Mouse (Mus musculus) kidney, embryonic 14.5 days (tissue): ENCODE data around the gene Vamp1. TPM values are rescaled to one million over a fixed set of nuclear protein-coding genes. Genes with fewer than 3 reads are reported as not detected.

Source experiments
- ATAC-seq: fragments of 200-750 bp; cut with Nextera tagmentation; 2 replicates; pipeline ENCODE4 v1.8.0; 2017; ENCODE audit warnings: moderate number of reproducible peaks, mild to moderate bottlenecking, moderate TSS enrichment, moderate library complexity; ENCODE audit not compliant: low FRiP score, low TSS enrichment
- H3K27ac ChIP-seq: fragments of 300-500 bp; sonication (generic); 2 replicates; pipeline ENCODE4 v1.5.1; 2014; ENCODE audit warnings: low read depth, mild to moderate bottlenecking, low read length, moderate library complexity, mixed read lengths
- H3K27me3 ChIP-seq: fragments of 300-500 bp; sonication (generic); 2 replicates; pipeline ENCODE4 v1.6.1; 2014; ENCODE audit warnings: mild to moderate bottlenecking, low read length; ENCODE audit not compliant: control insufficient read depth, insufficient read depth
- H3K36me3 ChIP-seq: fragments of 300-500 bp; sonication (generic); 2 replicates; pipeline ENCODE4 v1.6.1; 2014; ENCODE audit warnings: low read length, mixed read lengths; ENCODE audit not compliant: control insufficient read depth, insufficient read depth
- H3K4me1 ChIP-seq: fragments of 300-500 bp; sonication (generic); 2 replicates; pipeline ENCODE4 v1.6.1; 2014; ENCODE audit warnings: low read length, mixed read lengths; ENCODE audit not compliant: control insufficient read depth, insufficient read depth
- H3K4me2 ChIP-seq: fragments of 300-500 bp; sonication (generic); replicated peaks from 2 replicates; pipeline ENCODE4 v1.6.1; 2014; ENCODE audit warnings: low read depth, mild to moderate bottlenecking, low read length
- H3K4me3 ChIP-seq: fragments of 300-500 bp; sonication (generic); 2 replicates; pipeline ENCODE4 v1.5.1; 2014; ENCODE audit warnings: mild to moderate bottlenecking, low read length
- H3K9ac ChIP-seq: fragments of 300-500 bp; sonication (generic); 2 replicates; pipeline ENCODE4 v1.6.1; 2014; ENCODE audit warnings: low read depth, mild to moderate bottlenecking, low read length, moderate library complexity
- H3K9me3 ChIP-seq: fragments of 300-500 bp; sonication (generic); 2 replicates; pipeline ENCODE4 v1.6.1; 2016; ENCODE audit warnings: low read length; ENCODE audit not compliant: control insufficient read depth
- WGBS: fragments of 180-500 bp; shearing (Covaris S2); extraction: QIAGEN DNeasy Blood & Tissue Kit; methylation state at CpG from one replicate; pipeline ENCODE4 v1.1.7; 2014; 5-methylcytosine and 5-hydroxymethylcytosine counted together
- polyA plus RNA-seq: library from polyadenylated mRNA; unstranded; fragments of >200 nt; fragmentation: Nextera tagmentation; extraction: Ambion mirVana; gene quantifications from 2 replicates; pipeline ENCODE4 v1.2.1, GENCODE M21; 2014

Vamp1 gene
- polyA plus RNA-seq, 1 experiment from 2014 or later = 2.0 TPM

DNA sequence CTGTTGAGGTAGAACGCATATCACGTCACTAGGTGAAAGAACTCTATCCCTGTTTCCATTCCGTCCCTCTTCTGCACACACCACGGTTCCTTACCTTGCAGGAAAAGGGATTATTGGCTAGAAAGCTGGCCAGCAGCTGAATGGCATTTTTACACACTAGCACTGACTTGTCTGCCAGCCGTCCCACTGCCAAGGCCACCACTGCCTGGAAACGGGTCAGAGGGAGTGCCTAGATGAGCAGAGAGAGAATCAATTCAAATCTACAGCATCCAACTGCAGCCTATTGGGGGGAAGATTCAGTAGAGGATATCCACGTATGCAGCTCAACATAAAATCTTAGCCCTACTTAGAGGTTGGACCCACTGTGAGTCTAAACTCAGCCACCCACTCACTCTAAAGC lies 35.8 kb upstream of the Vamp1 start:
- H3K9me3 ChIP-seq = no peaks in the 10 kb centered on the region
- no peaks in the 10 kb centered on the region for H3K27me3 ChIP-seq
- no peak overlapping the region for H3K4me3 ChIP-seq
- no peak for ATAC-seq
- H3K27ac ChIP-seq = no peak overlapping the region
- H3K36me3 ChIP-seq = peaks cover 100% of the 10 kb centered on the region
- WGBS = 91% methylated on average over 7 of the region's 7 CpGs
- H3K4me2 ChIP-seq = no peak overlapping the region
- no peak overlapping the region for H3K9ac ChIP-seq
- H3K4me1 ChIP-seq = no peaks in the 10 kb centered on the region

DNA sequence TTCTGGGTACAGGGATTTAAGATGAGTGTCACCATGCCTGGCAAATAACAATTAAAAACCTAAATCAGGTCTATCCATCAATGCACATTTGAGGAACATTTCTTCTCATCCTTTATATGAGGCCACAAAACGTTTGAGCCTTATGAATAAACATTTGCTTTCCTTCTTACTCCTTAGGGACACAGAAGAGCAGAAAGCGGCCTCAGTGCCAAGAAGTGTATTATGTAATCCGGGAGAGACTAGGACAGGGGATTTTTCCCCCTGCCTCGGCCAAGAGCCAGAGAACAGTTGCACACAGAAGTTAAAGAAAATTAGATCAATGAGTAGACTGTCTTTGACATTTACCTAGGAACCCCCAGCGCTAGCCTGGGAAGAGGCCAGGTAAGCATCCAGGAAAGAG lies 33.2 kb upstream of the Vamp1 start:
- 90% methylated on average over 5 of the region's 5 CpGs for WGBS
- ATAC-seq = no peak

DNA sequence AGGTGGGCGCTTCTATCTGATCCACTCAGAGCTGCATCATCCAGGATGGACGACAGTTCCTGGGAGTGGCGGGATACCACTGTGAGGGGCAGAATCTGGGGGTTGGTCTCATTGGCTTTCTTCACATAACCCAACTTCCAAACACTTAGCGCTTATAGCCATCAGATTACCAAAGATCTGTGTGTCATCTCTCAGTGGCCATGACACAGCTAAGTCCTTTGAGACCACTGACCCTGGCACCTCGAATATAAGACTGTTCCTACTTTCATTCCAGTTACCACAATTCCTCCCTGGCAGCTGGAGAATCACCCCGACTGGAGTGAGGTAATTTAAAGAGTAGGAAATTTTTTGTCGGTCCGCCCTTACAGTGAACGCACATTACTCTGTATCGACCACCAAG lies 29.1 kb upstream of the Vamp1 start:
- no peak overlapping the region for H3K4me3 ChIP-seq
- H3K27me3 ChIP-seq = no peaks in the 10 kb centered on the region
- no peak for ATAC-seq
- peaks cover 86% of the 10 kb centered on the region for H3K36me3 ChIP-seq
- no peaks in the 10 kb centered on the region for H3K9me3 ChIP-seq
- no peak overlapping the region for H3K27ac ChIP-seq
- peaks cover 6% of the 10 kb centered on the region; the same call in 1 of the 2 replicates for H3K4me1 ChIP-seq
- no peak overlapping the region for H3K9ac ChIP-seq
- WGBS = 87% methylated on average over 10 of the region's 10 CpGs
- H3K4me2 ChIP-seq = no peak overlapping the region

More for the DNA sequence above, 33.2 kb upstream of the Vamp1 start:
- H3K27me3 ChIP-seq = no peaks in the 10 kb centered on the region
- H3K9me3 ChIP-seq = no peaks in the 10 kb centered on the region
- H3K4me1 ChIP-seq = no peaks in the 10 kb centered on the region
- no peak overlapping the region for H3K27ac ChIP-seq
- no peak overlapping the region for H3K4me3 ChIP-seq
- H3K4me2 ChIP-seq = no peak overlapping the region
- no peak overlapping the region for H3K9ac ChIP-seq
- peaks cover 100% of the 10 kb centered on the region for H3K36me3 ChIP-seq

DNA sequence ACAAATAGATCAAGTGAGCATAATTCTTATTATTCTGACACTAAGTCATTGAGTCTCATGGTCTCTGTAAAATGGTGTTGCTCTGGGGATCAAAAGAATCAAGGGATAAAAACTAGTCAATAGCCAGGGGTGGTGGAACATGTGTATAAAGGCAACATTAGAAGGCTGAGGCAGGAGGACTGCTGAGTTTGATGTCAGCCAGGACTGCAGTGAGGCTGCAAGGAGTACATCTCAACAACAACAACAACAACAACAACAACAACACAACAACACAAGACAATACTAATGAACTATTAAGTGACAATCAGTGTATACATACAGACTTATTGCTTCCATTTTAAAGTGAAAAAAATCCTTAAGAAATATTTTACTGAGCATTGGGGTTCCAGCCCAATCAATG lies 24.5 kb upstream of the Vamp1 start:
- peaks cover 58% of the 10 kb centered on the region for H3K36me3 ChIP-seq
- peak overlapping the region; percentile 59 for H3K4me2 ChIP-seq
- H3K9ac ChIP-seq = peak overlapping the region; percentile 81
- no peaks in the 10 kb centered on the region for H3K9me3 ChIP-seq
- no peaks in the 10 kb centered on the region for H3K27me3 ChIP-seq
- peaks cover 6% of the 10 kb centered on the region; the same call in 1 of the 2 replicates for H3K4me1 ChIP-seq
- no peak for ATAC-seq
- H3K27ac ChIP-seq = peak overlapping the region; percentile 100
- peak overlapping the region; percentile 79 for H3K4me3 ChIP-seq

DNA sequence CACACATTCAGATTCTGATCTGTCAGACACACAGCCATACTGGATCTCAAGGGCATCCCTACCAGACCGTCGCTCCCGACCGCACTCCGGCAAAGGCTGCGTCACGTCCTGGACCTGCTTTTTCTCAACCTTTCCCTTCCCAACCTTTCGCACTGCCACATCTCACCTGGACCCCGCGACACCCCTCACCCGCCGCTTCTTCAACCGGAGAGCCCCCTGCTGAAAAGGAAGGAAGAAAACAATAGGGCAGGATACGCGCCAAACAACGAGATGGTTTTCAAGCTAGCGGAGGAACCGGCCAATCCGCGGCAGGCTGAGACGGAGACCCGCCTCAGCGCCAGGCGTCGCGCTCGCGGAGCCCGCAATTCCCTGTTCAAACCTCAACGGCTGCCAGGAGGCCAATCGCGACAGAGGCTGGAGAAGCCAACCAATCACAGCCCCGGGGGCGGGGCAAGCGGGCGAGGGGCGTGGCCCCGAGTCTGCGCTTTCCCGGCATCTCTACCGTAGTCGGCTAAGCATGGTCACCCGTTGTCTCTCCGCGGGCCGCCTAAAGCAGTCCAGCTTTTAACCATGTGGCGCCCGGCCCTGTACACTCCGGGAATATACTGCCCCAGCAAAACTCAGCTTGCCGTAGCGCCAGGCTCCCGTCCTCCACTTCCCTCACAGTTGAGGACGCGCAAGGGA lies 23.9 kb upstream of the Vamp1 start, which contains the start of the genes Ncapd2 and Mrpl51:
Ncapd2 (minus strand) TSS at position 370 of the 684 bp plus-strand sequence.
Mrpl51 (plus strand) TSS at position 470 of the 684 bp plus-strand sequence.
- Histone ChIP-seq H3K9ac (peak within 1 kb of the TSS; percentile 81), H3K4me3 (peak within 1 kb of the TSS; percentile 79), H3K27me3 (no peaks in the 10 kb centered on the region), H3K27ac (peak within 1 kb of the TSS; percentile 100), H3K4me2 (peak within 1 kb of the TSS; percentile 63), H3K4me1 (peaks cover 6% of the 10 kb centered on the region; the same call in 1 of the 2 replicates), H3K9me3 (no peaks in the 10 kb centered on the region), H3K36me3 (peaks cover 52% of the 10 kb centered on the region)
- under 1% methylated on average over 54 of the region's 54 CpGs for WGBS
- ATAC-seq = peak; percentile 96

DNA sequence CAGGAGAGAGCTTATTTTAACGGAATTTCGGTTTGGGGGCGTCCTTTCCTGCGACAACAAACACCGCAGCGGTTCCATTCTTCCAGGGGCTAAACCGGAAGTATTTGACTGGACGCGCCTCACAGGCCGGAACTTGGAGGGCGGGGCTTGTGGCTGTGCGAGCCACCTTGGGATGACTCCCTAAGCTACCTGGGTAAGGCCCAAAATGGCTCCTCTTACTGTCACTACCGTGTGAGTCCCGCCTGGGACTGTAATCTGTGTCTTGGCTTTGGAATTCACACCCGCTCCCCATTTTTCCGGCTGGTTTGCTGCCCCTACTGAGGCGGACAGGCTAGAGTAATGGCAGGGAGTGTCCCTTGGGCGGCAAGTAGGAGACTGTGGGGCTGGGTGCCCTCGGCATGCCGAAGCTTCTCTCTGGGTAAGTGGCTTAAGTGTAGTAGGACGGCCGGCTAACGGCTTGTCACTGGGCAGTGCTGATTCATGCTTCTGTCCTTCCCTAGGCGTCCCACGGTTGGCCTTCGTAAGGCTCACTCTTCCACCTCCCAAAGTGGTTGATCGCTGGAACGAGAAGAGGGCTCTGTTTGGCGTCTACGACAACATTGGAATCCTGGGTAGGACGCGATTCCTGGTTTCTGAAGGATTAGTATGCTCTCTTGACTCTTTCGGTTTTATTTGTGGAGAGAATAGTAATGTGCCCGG lies 23.2 kb upstream of the Vamp1 start:
- no peaks in the 10 kb centered on the region for H3K9me3 ChIP-seq
- under 1% methylated on average over 34 of the region's 34 CpGs for WGBS
- H3K9ac ChIP-seq = peak overlapping the region; percentile 81
- peak; percentile 93 for ATAC-seq
- peak overlapping the region; percentile 63 for H3K4me2 ChIP-seq
- H3K27me3 ChIP-seq = no peaks in the 10 kb centered on the region
- H3K27ac ChIP-seq = peak overlapping the region; percentile 100
- peaks cover 6% of the 10 kb centered on the region; the same call in 1 of the 2 replicates for H3K4me1 ChIP-seq
- peak overlapping the region; percentile 79 for H3K4me3 ChIP-seq
- peaks cover 45% of the 10 kb centered on the region for H3K36me3 ChIP-seq

DNA sequence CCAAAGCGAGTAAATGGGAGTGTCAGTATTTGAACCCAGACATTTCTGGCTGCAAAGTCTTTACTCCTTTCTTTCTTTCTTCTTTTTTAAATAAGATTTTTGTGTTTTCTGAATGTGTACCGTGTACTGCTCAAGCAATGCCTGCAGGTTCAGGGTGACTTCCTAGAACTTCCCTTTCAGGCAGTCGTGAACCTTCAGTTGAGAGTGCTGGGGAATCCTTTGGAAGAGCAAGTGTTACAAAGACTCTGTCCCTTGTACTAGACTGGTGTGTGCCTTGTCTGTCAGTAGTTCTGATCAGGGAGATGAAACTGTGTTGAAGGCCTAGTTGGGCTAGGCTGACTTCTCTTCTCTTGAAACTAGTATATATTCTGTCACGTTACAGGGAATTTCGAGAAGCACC lies 22.5 kb upstream of the Vamp1 start:
- no peaks in the 10 kb centered on the region for H3K9me3 ChIP-seq
- no peak for ATAC-seq
- H3K9ac ChIP-seq = peak overlapping the region; percentile 81
- H3K27ac ChIP-seq = peak overlapping the region; percentile 100; the same call in 1 of the 2 replicates
- H3K27me3 ChIP-seq = no peaks in the 10 kb centered on the region
- peak overlapping the region; percentile 79 for H3K4me3 ChIP-seq
- H3K4me2 ChIP-seq = peak overlapping the region; percentile 63
- peaks cover 6% of the 10 kb centered on the region; the same call in 1 of the 2 replicates for H3K4me1 ChIP-seq
- WGBS = 38% methylated on average over 5 of the region's 5 CpGs
- H3K36me3 ChIP-seq = peaks cover 38% of the 10 kb centered on the region

DNA sequence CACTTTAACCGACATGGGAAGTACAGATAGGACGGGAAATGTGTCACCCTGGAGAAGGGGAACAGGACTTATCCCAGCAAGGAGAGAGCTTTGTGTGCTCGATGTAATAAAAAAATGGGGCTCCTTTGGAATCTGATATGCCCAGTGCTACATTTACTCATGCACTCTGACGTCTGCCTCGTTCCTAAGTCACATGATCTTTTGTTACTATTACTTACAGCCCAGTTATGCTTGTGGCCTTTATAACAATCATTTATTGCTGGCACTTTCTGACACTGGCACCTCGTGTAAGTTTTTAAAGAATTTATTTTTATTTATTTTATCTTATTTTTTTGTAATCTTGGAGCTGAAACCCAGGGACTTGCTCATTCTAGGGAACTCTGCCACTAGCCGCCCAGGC lies 22.0 kb upstream of the Vamp1 start:
- H3K4me3 ChIP-seq = no peak overlapping the region
- no peak for ATAC-seq
- H3K9me3 ChIP-seq = no peaks in the 10 kb centered on the region
- no peak overlapping the region for H3K9ac ChIP-seq
- H3K36me3 ChIP-seq = peaks cover 32% of the 10 kb centered on the region
- no peaks in the 10 kb centered on the region for H3K27me3 ChIP-seq
- peaks cover 6% of the 10 kb centered on the region; the same call in 1 of the 2 replicates for H3K4me1 ChIP-seq
- H3K27ac ChIP-seq = no peak overlapping the region
- 57% methylated on average over 7 of the region's 7 CpGs for WGBS
- peak overlapping the region; percentile 63; the same call in 1 of the 2 replicates for H3K4me2 ChIP-seq

DNA sequence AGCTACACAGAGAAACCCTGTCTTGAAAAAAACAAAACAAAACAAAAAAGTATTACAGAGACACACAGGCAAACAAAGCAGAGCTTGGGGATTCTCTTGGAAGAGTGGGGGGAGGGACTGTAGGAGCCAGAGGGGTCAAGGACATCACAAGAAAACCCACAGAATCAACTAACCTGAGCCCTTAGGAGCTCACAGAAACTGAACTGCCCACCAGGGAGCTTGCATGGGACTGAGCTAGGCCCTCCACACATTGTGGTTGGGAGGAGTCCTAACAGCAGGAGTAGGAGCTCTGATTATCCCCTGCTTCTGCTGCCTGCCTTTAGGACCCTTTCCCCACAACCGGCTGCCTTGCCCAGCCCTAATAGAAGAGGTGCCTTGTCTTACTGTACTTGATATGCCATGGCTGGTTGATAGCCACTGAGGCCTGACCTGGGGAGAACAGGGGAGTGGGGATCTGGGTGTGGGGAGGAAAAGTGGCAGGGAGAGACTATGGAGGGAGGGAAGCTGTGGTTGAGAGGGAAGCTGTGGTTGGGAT lies 19.7 kb upstream of the Vamp1 start:
- no peaks in the 10 kb centered on the region for H3K4me1 ChIP-seq
- no peaks in the 10 kb centered on the region for H3K27me3 ChIP-seq
- H3K27ac ChIP-seq = no peak overlapping the region
- no peak overlapping the region for H3K9ac ChIP-seq
- H3K36me3 ChIP-seq = peaks cover 19% of the 10 kb centered on the region
- H3K4me2 ChIP-seq = no peak overlapping the region
- 30% methylated on average over 1 of the region's 1 CpGs for WGBS
- ATAC-seq = no peak
- no peaks in the 10 kb centered on the region for H3K9me3 ChIP-seq
- no peak overlapping the region for H3K4me3 ChIP-seq
